Mouse (Mus musculus) midbrain, embryonic 11.5 days (tissue): ENCODE measurements at regions not wholly inside any gene's neighbourhood (a gene's known extent, or its start where the extent isn't known, plus 50 kb on each side); places are given as distances from the start of the nearest gene placed in this dataset.

Source experiments
- ATAC-seq: fragments of 200-750 bp; cut with Nextera tagmentation; 2 replicates; pipeline ENCODE4 v1.8.0; 2017; ENCODE audit warnings: moderate TSS enrichment, moderate library complexity; ENCODE audit not compliant: low FRiP score
- DNase-seq: peaks from one replicate; pipeline ENCODE4 v3.0.0; 2015; ENCODE audit warnings: low spot score; ENCODE audit errors: missing footprints
- H3K27ac ChIP-seq: fragments of 300-500 bp; sonication (generic); 2 replicates; pipeline ENCODE4 v1.5.1; 2014; ENCODE audit warnings: low read depth, low read length
- H3K27me3 ChIP-seq: fragments of 300-500 bp; sonication (generic); 2 replicates; pipeline ENCODE4 v1.6.1; 2014; ENCODE audit warnings: mild to moderate bottlenecking, low read length, moderate library complexity, mixed read lengths; ENCODE audit not compliant: control insufficient read depth, insufficient read depth
- H3K36me3 ChIP-seq: fragments of 300-500 bp; sonication (generic); 2 replicates; pipeline ENCODE4 v1.6.1; 2014; ENCODE audit warnings: mild to moderate bottlenecking, low read length, moderate library complexity, mixed read lengths; ENCODE audit not compliant: control insufficient read depth, insufficient read depth
- H3K4me1 ChIP-seq: fragments of 300-500 bp; sonication (generic); 2 replicates; pipeline ENCODE4 v1.6.1; 2014; ENCODE audit warnings: low read length; ENCODE audit not compliant: control insufficient read depth, insufficient read depth
- H3K4me2 ChIP-seq: fragments of 300-500 bp; sonication (generic); 2 replicates; pipeline ENCODE4 v1.6.1; 2014; ENCODE audit warnings: mild to moderate bottlenecking, moderate library complexity
- H3K4me3 ChIP-seq: fragments of 300-500 bp; sonication (generic); 2 replicates; pipeline ENCODE4 v1.5.1; 2014; ENCODE audit warnings: low read depth, low read length
- H3K9ac ChIP-seq: fragments of 300-500 bp; sonication (generic); 2 replicates; pipeline ENCODE4 v1.6.1; 2014; ENCODE audit warnings: low read length
- H3K9me3 ChIP-seq: fragments of 300-500 bp; sonication (generic); 2 replicates; pipeline ENCODE4 v1.6.1; 2016; ENCODE audit warnings: low read length; ENCODE audit not compliant: control insufficient read depth
- WGBS: fragments of 180-500 bp; shearing (Covaris S2); extraction: QIAGEN DNeasy Blood & Tissue Kit; methylation state at CpG from one replicate; pipeline ENCODE4 v1.1.7; 2014; 5-methylcytosine and 5-hydroxymethylcytosine counted together

DNA sequence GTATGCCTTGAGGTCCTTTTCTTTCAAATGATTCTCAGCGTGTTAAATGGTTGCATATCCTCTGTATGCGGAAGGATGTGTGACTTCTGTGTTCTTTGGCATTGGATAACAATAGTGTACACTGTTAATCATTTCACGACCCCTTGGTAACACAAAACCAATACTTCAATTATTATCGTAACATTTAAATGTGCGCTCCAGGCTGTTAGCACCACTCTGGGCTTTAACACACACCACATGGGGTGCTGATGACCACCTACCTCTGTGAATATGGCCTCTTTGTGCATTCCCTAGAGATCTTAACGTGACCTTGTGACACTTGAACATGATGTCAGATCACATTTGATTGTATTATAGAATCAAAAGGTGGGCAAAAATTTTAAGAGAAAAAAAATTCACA is 80.2 kb upstream of the Csnka2ip start:
- ATAC-seq (peak; percentile 27; the same call in 1 of the 2 replicates), DNase-seq (no peak)
- Histone ChIP-seq H3K27ac (no peak overlapping the region), H3K27me3 (no peaks in the 10 kb centered on the region), H3K9ac (no peak overlapping the region), H3K4me3 (no peak overlapping the region), H3K36me3 (no peaks in the 10 kb centered on the region), H3K9me3 (no peaks in the 10 kb centered on the region), H3K4me2 (no peak overlapping the region), H3K4me1 (no peaks in the 10 kb centered on the region)
- 86% methylated on average over 6 of the region's 6 CpGs for WGBS

- no peaks in the 10 kb centered on the region for H3K9me3 ChIP-seq
- no peaks in the 10 kb centered on the region for H3K4me1 ChIP-seq
- H3K27me3 ChIP-seq = no peaks in the 10 kb centered on the region
- no peak overlapping the region for H3K4me3 ChIP-seq
- no peak overlapping the region for H3K4me2 ChIP-seq
- no peak overlapping the region for H3K9ac ChIP-seq
- no peak for DNase-seq
- peak; percentile 42 for ATAC-seq
- WGBS = 64% methylated on average over 6 of the region's 6 CpGs
- no peak overlapping the region for H3K27ac ChIP-seq
- H3K36me3 ChIP-seq = no peaks in the 10 kb centered on the region
Observed at GRCm38 (mm10) chr16:64681902-64682301, 79.7 kb upstream of the Csnka2ip start.

DNA sequence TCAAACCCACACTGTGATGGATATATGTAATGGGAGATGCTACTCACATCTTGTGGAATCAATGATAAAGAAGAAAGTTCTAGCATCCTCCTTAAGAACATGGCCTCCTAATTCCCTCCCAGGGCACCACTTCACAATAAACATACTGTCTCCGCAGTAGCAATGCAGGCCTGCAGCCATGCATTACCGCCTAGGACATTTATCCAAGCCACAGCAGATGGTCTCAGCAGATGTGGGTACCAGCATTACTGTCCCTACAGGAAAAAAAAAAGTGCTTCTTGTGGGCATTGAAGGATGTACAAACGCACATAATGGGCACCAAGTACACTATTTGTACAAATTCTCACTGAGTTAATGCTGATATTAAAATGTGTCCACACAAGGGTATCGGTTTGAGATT is 78.6 kb upstream of the Csnka2ip start:
- no peak for ATAC-seq
- Histone ChIP-seq H3K9me3 (no peaks in the 10 kb centered on the region), H3K27me3 (no peaks in the 10 kb centered on the region), H3K4me2 (no peak overlapping the region), H3K4me3 (no peak overlapping the region), H3K36me3 (no peaks in the 10 kb centered on the region), H3K9ac (no peak overlapping the region), H3K27ac (no peak overlapping the region), H3K4me1 (no peaks in the 10 kb centered on the region)
- DNase-seq = no peak
- WGBS = 91% methylated on average over 4 of the region's 4 CpGs

GRCm38 (mm10) chr16:64677352-64677751 is 75.1 kb upstream of the Csnka2ip start:
- Histone ChIP-seq H3K4me2 (no peak overlapping the region), H3K27me3 (no peaks in the 10 kb centered on the region), H3K4me3 (no peak overlapping the region), H3K27ac (no peak overlapping the region), H3K9ac (no peak overlapping the region), H3K9me3 (no peaks in the 10 kb centered on the region), H3K4me1 (no peaks in the 10 kb centered on the region), H3K36me3 (no peaks in the 10 kb centered on the region)
- DNase-seq (no peak), ATAC-seq (no peak)
- WGBS = 85% methylated on average over 8 of the region's 8 CpGs

- WGBS = 77% methylated on average over 3 of the region's 3 CpGs
- no peak overlapping the region for H3K27ac ChIP-seq
- ATAC-seq = no peak
Observed at GRCm38 (mm10) chr16:64676865-64677264, 74.7 kb upstream of the Csnka2ip start.

DNA sequence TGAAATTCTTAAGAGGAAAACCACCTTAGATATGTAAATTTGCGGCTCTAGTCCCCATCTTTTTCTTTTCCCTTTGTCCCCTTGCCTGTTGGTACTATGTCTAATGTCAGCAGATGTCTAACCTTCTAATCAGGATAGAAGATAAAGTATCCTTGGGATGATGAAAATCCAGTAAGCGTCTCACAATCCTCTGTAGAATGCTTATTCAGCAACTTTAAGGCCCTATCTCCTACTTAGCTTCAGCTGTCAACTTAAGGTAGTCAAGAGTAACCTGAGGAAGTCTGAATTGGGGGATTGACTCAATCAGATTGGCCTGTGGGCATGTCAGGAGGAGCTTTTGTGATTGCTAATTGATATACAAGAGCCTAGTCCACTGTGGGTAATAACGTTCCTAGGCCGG is 64.7 kb upstream of the Csnka2ip start:
- no peaks in the 10 kb centered on the region for H3K36me3 ChIP-seq
- no peaks in the 10 kb centered on the region for H3K27me3 ChIP-seq
- no peak overlapping the region for H3K9ac ChIP-seq
- H3K4me2 ChIP-seq = no peak overlapping the region
- DNase-seq (peak; percentile 60), ATAC-seq (no peak)
- WGBS = 85% methylated on average over 4 of the region's 4 CpGs
- no peak overlapping the region for H3K27ac ChIP-seq
- H3K4me3 ChIP-seq = no peak overlapping the region
- no peaks in the 10 kb centered on the region for H3K9me3 ChIP-seq
- no peaks in the 10 kb centered on the region for H3K4me1 ChIP-seq

More at GRCm38 (mm10) chr16:64676865-64677264, 74.7 kb upstream of the Csnka2ip start:
- no peaks in the 10 kb centered on the region for H3K9me3 ChIP-seq
- DNase-seq = no peak
- no peaks in the 10 kb centered on the region for H3K27me3 ChIP-seq
- H3K4me1 ChIP-seq = no peaks in the 10 kb centered on the region
- H3K36me3 ChIP-seq = no peaks in the 10 kb centered on the region
- no peak overlapping the region for H3K4me2 ChIP-seq
- no peak overlapping the region for H3K4me3 ChIP-seq
- H3K9ac ChIP-seq = no peak overlapping the region
